Mouse (Mus musculus) forebrain, embryonic 12.5 days (tissue): ENCODE measurements around the gene Fam173a. TPM values are rescaled to one million over a fixed set of nuclear protein-coding genes. Genes with fewer than 3 reads are reported as not detected.

Experiments
- ATAC-seq: fragments of 200-750 bp; cut with Nextera tagmentation; 2 replicates; pipeline ENCODE4 v1.8.0; 2017; ENCODE audit warnings: moderate TSS enrichment; ENCODE audit not compliant: low FRiP score
- H3K27ac ChIP-seq: fragments of 300-500 bp; sonication (generic); 2 replicates; pipeline ENCODE4 v1.5.1; 2016; ENCODE audit warnings: mild to moderate bottlenecking
- H3K27me3 ChIP-seq: fragments of 300-500 bp; sonication (generic); 2 replicates; pipeline ENCODE4 v1.6.1; 2016; ENCODE audit warnings: mild to moderate bottlenecking
- H3K36me3 ChIP-seq: fragments of 300-500 bp; sonication (generic); replicated peaks from 2 replicates; pipeline ENCODE4 v1.6.1; 2016; ENCODE audit warnings: mild to moderate bottlenecking
- H3K4me1 ChIP-seq: fragments of 300-500 bp; sonication (generic); 2 replicates; pipeline ENCODE4 v1.6.1; 2016
- H3K4me2 ChIP-seq: fragments of 300-500 bp; sonication (generic); 2 replicates; pipeline ENCODE4 v1.6.1; 2016; ENCODE audit warnings: mild to moderate bottlenecking, moderate library complexity
- H3K4me3 ChIP-seq: fragments of 300-500 bp; sonication (generic); replicated peaks from 2 replicates; pipeline ENCODE4 v1.5.1; 2016; ENCODE audit warnings: mild to moderate bottlenecking
- H3K9ac ChIP-seq: fragments of 300-500 bp; sonication (generic); 2 replicates; pipeline ENCODE4 v1.6.1; 2016; ENCODE audit warnings: mild to moderate bottlenecking
- H3K9me3 ChIP-seq: fragments of 300-500 bp; sonication (generic); 2 replicates; pipeline ENCODE4 v1.6.1; 2016
- WGBS: fragments of 180-500 bp; shearing (Covaris S2); methylation state at CpG from one replicate; pipeline ENCODE4 v1.1.7; 2016; 5-methylcytosine and 5-hydroxymethylcytosine counted together
- polyA plus RNA-seq: library from polyadenylated mRNA; unstranded; fragments of >200 nt; fragmentation: Nextera tagmentation; extraction: Ambion mirVana; gene quantifications from 2 replicates; pipeline ENCODE4 v1.2.1, GENCODE M21; 2016

Fam173a gene
- polyA plus RNA-seq, 1 experiment from 2014 or later: 76.7 TPM

DNA sequence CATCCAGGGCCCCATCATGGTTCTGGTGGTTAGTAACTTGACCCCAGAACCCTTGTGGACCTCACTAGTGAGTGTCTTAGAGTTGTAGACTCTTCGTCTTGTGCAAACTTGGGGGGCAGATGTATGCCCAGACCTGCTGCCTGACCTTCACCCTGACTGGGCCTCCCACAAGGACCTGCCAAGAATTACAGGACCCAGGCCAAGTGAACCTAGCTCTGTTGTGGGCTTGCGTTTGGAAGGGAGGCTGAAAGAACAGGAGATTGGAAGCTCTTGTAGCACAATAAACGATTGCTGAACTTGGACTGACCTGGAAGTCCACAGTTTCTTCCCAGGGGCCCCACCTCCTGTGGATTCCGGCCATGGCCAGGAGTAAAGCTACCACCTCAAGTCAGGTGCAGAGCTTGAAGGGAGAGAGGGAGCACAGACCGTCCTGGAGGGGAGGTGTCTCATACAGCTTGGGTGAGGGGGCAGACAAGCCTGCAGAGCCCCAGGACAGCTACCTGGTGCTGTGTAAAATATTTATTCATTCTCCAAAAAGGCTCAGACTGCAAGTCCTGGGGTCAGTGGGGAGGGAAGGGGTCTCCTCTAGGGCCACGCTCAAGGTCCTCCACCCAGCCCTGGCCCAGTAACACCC lies 41.4 kb upstream of the Fam173a start:
- Histone ChIP-seq H3K9me3 (no peaks in the 10 kb centered on the region), H3K27me3 (no peaks in the 10 kb centered on the region), H3K4me3 (peak overlapping the region; percentile 83), H3K4me2 (peak overlapping the region; percentile 84), H3K4me1 (peaks cover 83% of the 10 kb centered on the region), H3K27ac (peak overlapping the region; percentile 93; the same call in 1 of the 2 replicates), H3K36me3 (peaks cover 47% of the 10 kb centered on the region), H3K9ac (peak overlapping the region; percentile 71)
- no peak for ATAC-seq
- WGBS: 61% methylated on average over 6 of the region's 6 CpGs

DNA sequence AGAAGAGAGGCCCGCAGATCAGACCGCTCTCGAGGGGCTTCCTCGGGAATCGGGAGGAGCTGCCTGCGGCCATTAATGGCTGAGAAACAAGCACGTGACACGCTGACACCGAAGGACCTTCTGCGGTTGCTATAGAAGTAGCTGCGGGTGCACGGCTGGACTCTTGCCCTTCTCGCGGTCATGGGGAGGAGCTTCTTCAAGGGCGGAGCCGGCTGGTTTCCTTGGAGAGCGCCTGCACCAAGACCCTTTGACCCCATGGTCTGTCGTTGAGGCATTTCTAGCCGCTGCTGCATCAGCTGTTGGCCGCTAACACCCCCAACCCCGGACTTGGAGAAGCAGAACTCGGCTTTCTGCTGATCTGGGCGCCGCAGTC lies 40.6 kb upstream of the Fam173a start, which contains the start of gene Stub1:
TSS of gene Stub1 (minus strand) at position 114 of the 373 bp plus-strand sequence.
- Histone ChIP-seq H3K27me3 (no peaks in the 10 kb centered on the region), H3K4me1 (peaks cover 85% of the 10 kb centered on the region), H3K27ac (peak within 1 kb of the TSS; percentile 93), H3K9ac (peak within 1 kb of the TSS; percentile 91), H3K4me3 (peak within 1 kb of the TSS; percentile 83), H3K4me2 (peak within 1 kb of the TSS; percentile 84), H3K9me3 (no peaks in the 10 kb centered on the region), H3K36me3 (peaks cover 41% of the 10 kb centered on the region)
- WGBS: 0% methylated on average over 24 of the region's 24 CpGs
- ATAC-seq: peak; percentile 57

DNA sequence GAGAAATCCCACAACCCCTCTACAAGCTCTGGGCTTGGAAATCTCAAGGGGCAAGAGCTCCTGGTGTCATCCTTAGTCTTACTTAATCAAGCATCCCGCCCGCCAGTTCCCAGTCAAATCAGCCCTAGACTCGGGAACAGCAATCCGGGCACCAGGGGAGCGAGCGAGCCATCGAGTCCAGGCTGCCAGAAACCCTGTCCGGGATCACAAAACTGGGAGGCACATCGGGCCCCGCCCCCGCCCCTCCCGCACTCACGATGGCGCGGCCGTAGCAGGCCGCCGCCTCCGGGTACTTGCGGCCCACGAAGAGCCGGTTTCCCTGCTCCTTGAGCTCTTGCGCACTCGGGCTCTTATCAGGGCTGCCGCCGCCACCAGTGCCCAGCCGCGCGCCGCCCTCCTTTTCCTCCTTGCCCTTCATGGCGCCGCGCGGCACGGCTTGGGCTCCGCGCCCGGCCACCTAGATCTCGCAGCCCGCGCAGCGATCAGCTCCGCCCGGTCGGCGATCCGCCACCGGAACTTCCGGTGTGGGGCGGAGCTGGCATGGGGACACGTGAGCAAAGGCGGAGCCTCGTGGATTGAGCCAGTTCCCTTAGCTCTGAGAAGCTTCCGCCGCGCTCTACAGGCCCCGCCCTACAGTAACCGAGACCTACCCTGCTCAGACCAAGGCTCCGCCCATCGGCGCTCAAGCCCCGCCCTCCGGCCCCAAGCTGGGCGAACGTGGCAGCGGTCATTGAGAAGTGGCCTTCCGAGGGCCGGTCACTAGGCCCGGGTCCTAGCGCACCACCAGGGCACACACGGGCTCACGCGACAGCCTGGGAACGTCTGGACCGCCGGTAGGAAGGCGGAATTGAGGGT lies 40.0 kb upstream of the Fam173a start:
- no peaks in the 10 kb centered on the region for H3K27me3 ChIP-seq
- peak; percentile 90 for ATAC-seq
- peak overlapping the region; percentile 93 for H3K27ac ChIP-seq
- H3K36me3 ChIP-seq: peaks cover 37% of the 10 kb centered on the region
- peak overlapping the region; percentile 84 for H3K4me2 ChIP-seq
- under 1% methylated on average over 69 of the region's 77 CpGs for WGBS
- H3K4me3 ChIP-seq: peak overlapping the region; percentile 83
- H3K4me1 ChIP-seq: peaks cover 85% of the 10 kb centered on the region
- peak overlapping the region; percentile 91 for H3K9ac ChIP-seq
- H3K9me3 ChIP-seq: no peaks in the 10 kb centered on the region

DNA sequence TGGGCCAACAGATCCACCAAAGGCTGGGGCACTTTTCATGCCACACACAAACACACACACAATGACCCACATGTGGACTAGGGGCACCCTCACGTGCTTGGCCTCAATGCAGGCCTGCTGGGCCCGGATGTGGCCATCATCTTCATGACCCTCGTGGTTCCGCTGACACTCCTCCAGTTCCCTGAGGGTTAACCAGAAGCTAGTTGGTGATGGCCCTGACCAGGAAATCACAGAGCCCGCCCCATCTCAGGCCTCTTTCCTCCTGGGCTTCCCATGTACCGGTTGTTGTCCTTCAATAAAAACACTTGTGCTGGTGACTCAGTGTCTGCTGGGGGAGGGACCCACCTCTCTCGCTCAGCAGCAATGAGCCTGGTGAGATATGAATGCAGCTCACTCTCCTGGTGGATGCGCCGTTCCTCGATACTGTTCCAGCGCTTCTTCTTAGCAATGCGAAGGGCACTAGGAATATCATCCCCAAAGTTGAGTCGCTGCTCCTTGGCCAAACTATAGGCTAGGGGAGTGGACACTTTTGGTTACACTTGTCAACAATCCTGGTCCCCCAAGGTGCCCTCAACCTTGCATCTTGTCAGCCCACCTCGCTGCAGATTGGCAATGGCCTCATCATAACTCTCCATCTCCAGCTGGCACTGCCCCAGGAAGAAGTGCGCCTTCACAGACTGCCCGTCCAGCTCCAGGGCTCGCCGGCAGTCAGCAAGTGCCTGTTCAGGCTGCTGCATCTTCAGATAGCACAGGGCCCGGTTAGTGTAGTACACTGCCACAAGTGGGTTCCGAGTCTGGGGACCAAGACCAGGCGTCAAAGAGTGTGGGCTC lies 39.0 kb upstream of the Fam173a start:
- Histone ChIP-seq H3K36me3 (peaks cover 45% of the 10 kb centered on the region), H3K4me1 (peaks cover 82% of the 10 kb centered on the region), H3K9ac (peak overlapping the region; percentile 91), H3K9me3 (no peaks in the 10 kb centered on the region), H3K4me3 (peak overlapping the region; percentile 83), H3K4me2 (peak overlapping the region; percentile 84), H3K27me3 (no peaks in the 10 kb centered on the region), H3K27ac (peak overlapping the region; percentile 93; the same call in 1 of the 2 replicates)
- no peak for ATAC-seq
- 70% methylated on average over 21 of the region's 21 CpGs for WGBS

DNA sequence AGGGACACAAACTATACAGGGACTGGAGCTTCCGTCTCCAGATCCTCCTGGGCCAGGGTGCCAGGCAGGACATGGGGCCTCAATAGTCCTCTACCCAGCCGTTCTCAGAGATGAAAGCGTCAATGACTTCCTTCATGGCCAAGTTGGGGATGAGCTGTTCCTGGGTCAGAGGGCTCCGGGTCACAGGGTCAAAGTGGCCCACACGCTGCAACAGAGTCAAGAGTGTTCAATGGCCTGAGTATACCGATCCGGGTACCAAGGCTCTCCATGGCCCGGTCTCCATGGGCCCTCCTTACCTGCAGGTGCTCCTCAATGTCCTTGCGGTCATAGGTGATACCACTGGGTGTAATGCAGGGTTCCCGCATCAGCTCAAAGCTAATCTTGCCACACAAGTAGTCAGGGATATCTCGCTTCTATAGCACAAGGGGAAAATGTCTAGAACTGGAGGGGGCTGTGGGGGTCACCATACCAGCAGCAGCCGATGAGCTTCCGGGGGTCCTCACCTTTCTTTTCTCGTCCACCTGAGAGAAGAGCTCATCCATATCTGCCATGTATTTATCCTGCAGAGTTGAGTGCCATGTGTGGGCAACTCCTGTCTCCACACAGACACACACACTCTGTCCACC lies 38.2 kb upstream of the Fam173a start:
- Histone ChIP-seq H3K36me3 (peaks cover 53% of the 10 kb centered on the region), H3K27me3 (no peaks in the 10 kb centered on the region), H3K4me2 (peak overlapping the region; percentile 84), H3K4me1 (peaks cover 80% of the 10 kb centered on the region), H3K27ac (no peak overlapping the region), H3K9me3 (no peaks in the 10 kb centered on the region), H3K9ac (no peak overlapping the region), H3K4me3 (peak overlapping the region; percentile 83)
- WGBS: 88% methylated on average over 14 of the region's 14 CpGs
- ATAC-seq: no peak

DNA sequence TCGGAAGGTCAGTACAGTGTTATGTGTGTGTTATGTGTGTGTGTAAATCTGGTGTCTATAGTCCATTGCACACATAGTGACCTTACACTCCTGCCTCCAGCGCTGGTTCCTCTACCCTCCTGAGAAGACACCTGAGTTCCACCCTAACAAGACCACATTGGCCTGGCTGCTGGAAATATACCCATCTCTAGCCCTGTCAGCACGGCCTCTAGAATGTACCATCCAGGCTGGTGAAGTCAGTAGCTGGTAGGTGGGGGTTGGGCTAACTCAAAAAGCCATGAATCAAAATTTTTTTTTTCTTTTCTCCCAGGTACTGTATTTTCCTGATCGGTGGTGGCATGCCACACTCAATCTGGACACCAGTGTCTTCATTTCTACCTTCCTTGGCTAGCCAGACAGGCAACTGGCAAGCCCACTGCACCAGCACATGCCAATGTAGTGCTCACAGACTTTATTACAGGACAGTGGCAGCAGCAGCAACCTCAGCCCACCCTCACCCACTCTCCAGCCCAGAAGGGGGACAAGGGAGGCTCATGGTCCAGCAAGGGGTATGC lies 37.6 kb upstream of the Fam173a start:
- Histone ChIP-seq H3K9ac (peak overlapping the region; percentile 85; the same call in 1 of the 2 replicates), H3K27me3 (no peaks in the 10 kb centered on the region), H3K36me3 (peaks cover 55% of the 10 kb centered on the region), H3K9me3 (no peaks in the 10 kb centered on the region), H3K27ac (no peak overlapping the region), H3K4me2 (peak overlapping the region; percentile 84), H3K4me3 (peak overlapping the region; percentile 63), H3K4me1 (peaks cover 80% of the 10 kb centered on the region)
- WGBS: 83% methylated on average over 4 of the region's 4 CpGs
- no peak for ATAC-seq

DNA sequence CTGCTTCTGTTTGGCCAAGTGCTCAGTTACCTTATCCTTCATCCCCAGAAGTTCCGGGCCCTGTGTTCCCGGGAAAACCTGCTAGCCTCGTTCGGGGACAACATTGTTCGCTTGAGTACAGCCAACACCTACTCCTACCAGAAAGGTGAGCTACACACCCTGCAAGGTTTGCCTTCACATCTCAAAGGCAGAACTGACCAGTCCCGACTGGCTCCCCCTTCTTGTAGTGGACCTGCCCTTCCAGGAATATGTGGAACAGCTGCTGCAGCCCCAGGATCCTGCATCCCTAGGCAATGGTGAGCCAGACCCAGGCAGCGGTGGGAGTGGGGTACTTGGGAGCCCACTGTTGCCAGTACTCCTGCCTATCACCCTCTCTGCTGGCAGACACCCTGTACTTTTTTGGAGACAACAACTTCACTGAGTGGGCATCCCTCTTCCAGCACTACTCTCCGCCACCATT lies 36.9 kb upstream of the Fam173a start:
- peak overlapping the region; percentile 85 for H3K9ac ChIP-seq
- H3K36me3 ChIP-seq: peaks cover 48% of the 10 kb centered on the region
- no peaks in the 10 kb centered on the region for H3K27me3 ChIP-seq
- no peaks in the 10 kb centered on the region for H3K9me3 ChIP-seq
- H3K4me3 ChIP-seq: peak overlapping the region; percentile 63
- H3K4me1 ChIP-seq: peaks cover 80% of the 10 kb centered on the region
- peak overlapping the region; percentile 79 for H3K4me2 ChIP-seq
- H3K27ac ChIP-seq: peak overlapping the region; percentile 93
- 45% methylated on average over 8 of the region's 8 CpGs for WGBS
- ATAC-seq: no peak

DNA sequence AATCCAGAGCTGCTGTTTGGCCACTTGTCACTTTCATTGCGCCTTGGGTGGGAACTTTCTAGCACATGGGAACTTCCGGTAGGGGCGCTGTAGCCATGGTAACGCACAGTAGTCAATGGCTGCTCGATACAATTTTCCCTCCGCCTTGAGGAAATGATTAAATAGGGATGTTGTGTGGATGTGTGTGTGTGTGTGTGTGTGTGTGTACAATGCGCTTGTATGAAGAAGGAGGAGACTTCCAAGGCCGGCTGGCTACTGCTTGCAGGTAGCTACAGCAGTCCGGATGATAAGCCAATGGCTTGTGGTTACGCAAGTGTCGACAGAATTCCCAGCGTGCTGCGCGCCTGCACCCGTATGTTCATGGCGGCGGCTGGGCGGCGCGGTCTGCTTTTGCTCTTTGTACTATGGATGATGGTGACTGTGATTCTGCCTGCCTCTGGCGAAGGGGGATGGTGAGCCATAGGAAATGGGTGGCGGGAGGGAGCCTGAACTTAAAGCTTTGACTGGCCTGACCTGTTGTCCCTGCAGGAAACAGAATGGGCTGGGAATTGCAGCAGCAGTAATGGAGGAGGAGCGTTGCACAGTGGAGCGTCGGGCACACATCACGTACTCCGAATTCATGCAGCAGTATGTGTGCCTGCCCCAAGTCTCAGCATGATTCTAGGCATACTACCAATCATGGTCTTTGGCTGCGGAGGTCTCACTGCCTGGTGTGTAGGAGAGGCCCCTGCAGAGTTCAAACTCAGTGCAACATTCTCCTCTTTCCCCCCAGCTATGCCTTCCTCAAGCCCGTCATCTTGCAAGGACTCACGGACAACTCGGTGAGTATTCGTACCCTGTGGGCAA lies 36.2 kb upstream of the Fam173a start, which contains the start of gene Jmjd8:
TSS of gene Jmjd8 (plus strand) at position 156 of the 846 bp plus-strand sequence.
- WGBS: 2% methylated on average over 32 of the region's 32 CpGs
- peak within 1 kb of the TSS; percentile 63 for H3K4me3 ChIP-seq
- ATAC-seq: peak; percentile 48
- no peaks in the 10 kb centered on the region for H3K9me3 ChIP-seq
- no peaks in the 10 kb centered on the region for H3K27me3 ChIP-seq
- peaks cover 80% of the 10 kb centered on the region for H3K4me1 ChIP-seq
- H3K4me2 ChIP-seq: peak within 1 kb of the TSS; percentile 79
- H3K27ac ChIP-seq: peak within 1 kb of the TSS; percentile 93
- peaks cover 47% of the 10 kb centered on the region for H3K36me3 ChIP-seq
- H3K9ac ChIP-seq: peak within 1 kb of the TSS; percentile 85

DNA sequence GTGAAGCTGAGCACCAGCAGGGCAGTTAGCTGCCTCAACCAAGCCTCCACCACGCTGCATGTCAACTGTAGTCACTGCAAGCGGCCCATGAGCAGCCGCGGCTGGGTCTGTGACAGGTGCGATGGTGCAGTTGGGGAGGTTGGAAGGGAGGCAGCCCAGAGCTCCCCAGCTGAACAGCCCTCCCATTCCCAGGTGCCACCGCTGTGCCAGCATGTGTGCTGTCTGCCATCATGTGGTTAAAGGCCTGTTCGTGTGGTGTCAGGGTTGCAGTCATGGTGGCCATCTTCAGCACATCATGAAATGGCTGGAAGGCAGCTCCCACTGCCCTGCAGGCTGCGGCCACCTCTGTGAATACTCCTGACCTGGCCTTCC lies 35.5 kb upstream of the Fam173a start:
- H3K36me3 ChIP-seq: peaks cover 47% of the 10 kb centered on the region
- peak overlapping the region; percentile 79 for H3K4me2 ChIP-seq
- H3K9ac ChIP-seq: peak overlapping the region; percentile 85; the same call in 1 of the 2 replicates
- peaks cover 77% of the 10 kb centered on the region for H3K4me1 ChIP-seq
- 83% methylated on average over 8 of the region's 8 CpGs for WGBS
- no peaks in the 10 kb centered on the region for H3K27me3 ChIP-seq
- peak overlapping the region; percentile 63 for H3K4me3 ChIP-seq
- peak overlapping the region; percentile 93 for H3K27ac ChIP-seq
- ATAC-seq: no peak
- H3K9me3 ChIP-seq: no peaks in the 10 kb centered on the region

DNA sequence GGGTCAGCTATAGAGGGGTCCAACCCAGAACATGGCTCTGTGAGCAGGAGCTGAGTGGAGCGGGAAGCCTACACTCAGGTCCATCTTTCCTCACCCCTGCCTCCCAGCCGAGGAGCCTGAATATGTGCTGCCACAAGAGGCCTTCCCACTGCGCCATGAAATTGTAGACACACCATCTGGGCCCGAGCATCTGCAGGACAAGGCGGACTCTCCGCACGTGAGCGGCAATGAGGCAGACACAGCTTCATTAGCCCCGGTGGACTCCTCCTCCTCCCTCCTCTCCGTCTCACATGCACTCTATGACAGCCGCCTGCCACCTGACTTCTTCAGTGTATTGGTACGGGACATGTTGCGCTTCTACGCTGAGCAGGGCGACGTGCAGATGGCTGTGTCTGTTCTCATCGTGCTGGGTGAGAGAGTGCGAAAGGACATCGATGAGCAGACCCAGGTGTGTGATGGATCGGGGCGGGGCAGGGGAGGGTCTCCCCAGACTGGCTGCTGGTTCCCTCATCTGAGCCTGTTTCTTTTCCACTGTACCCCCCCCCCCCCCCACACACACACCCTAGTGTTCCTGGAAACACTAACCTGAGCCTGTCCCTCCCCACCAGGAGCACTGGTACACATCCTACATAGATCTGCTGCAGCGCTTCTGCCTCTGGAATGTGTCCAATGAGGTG lies 35.0 kb upstream of the Fam173a start:
- Histone ChIP-seq H3K4me3 (no peak overlapping the region; the same call in 1 of the 2 replicates), H3K27ac (no peak overlapping the region), H3K9ac (0 out of 2 replicates have a peak overlapping the region, but pooled peaks have one; percentile 85), H3K4me2 (peak overlapping the region; percentile 79; the same call in 1 of the 2 replicates), H3K27me3 (no peaks in the 10 kb centered on the region), H3K4me1 (peaks cover 80% of the 10 kb centered on the region), H3K36me3 (peaks cover 47% of the 10 kb centered on the region), H3K9me3 (no peaks in the 10 kb centered on the region)
- no peak for ATAC-seq
- 92% methylated on average over 22 of the region's 22 CpGs for WGBS
